Mouse (Mus musculus): Measurements from ENCODE around the gene Vwa7. TPM values are rescaled to one million over a fixed set of nuclear protein-coding genes. Genes with fewer than 3 reads are reported as not detected.

Vwa7 gene
- polyA plus RNA-seq, 1 experiment from 2014 or later, result 0.43 TPM

- WGBS, result 78% methylated on average over 6 of the region's 6 CpGs
Measured at GRCm38 (mm10) chr17:35013221-35013620, 3.2 kb upstream of the Vwa7 start.

GRCm38 (mm10) chr17:35015296-35015695, 1.1 kb upstream of the Vwa7 start:
- Histone ChIP-seq H3K4me3 (replicated peaks) (no peak overlapping the region), H3K9me3 (replicated peaks) (no peaks in the 10 kb centered on the region), H3K36me3 (peaks cover 66% of the 10 kb centered on the region), H3K27ac (replicated peaks) (no peak overlapping the region), H3K9ac (no peak overlapping the region), H3K27me3 (no peaks in the 10 kb centered on the region), H3K4me2 (replicated peaks) (no peak overlapping the region), H3K4me1 (peaks cover 12% of the 10 kb centered on the region)
- WGBS, result 94% methylated on average over 16 of the region's 16 CpGs
- no peak for ATAC-seq (ENCODE audit: insufficient number of reproducible peaks, low FRiP score, low TSS enrichment, low read depth)

More at GRCm38 (mm10) chr17:35013221-35013620, 3.2 kb upstream of the Vwa7 start:
- H3K4me3 ChIP-seq (replicated peaks), result no peak overlapping the region
- H3K4me1 ChIP-seq, result peaks cover 12% of the 10 kb centered on the region
- H3K36me3 ChIP-seq, result peaks cover 86% of the 10 kb centered on the region
- no peaks in the 10 kb centered on the region for H3K27me3 ChIP-seq
- H3K27ac ChIP-seq (replicated peaks), result no peak overlapping the region
- H3K9me3 ChIP-seq (replicated peaks), result no peaks in the 10 kb centered on the region
- no peak overlapping the region for H3K4me2 ChIP-seq (replicated peaks)
- ATAC-seq (ENCODE audit: insufficient number of reproducible peaks, low FRiP score, low TSS enrichment, low read depth), result no peak
- no peak overlapping the region for H3K9ac ChIP-seq

- 76% methylated on average over 10 of the region's 10 CpGs for WGBS
- Histone ChIP-seq H3K4me2 (replicated peaks) (no peak overlapping the region), H3K9ac (no peak overlapping the region), H3K4me3 (replicated peaks) (no peak overlapping the region), H3K27ac (replicated peaks) (no peak overlapping the region), H3K9me3 (replicated peaks) (no peaks in the 10 kb centered on the region), H3K36me3 (peaks cover 48% of the 10 kb centered on the region), H3K4me1 (peaks cover 20% of the 10 kb centered on the region), H3K27me3 (no peaks in the 10 kb centered on the region)
- ATAC-seq (ENCODE audit: insufficient number of reproducible peaks, low FRiP score, low TSS enrichment, low read depth), result no peak
Measured at GRCm38 (mm10) chr17:35016791-35017705, 669 bp downstream of the Vwa7 start.

- Histone ChIP-seq H3K4me3 (replicated peaks) (no peak overlapping the region), H3K27ac (replicated peaks) (no peak overlapping the region), H3K9ac (no peak overlapping the region), H3K4me1 (peaks cover 20% of the 10 kb centered on the region), H3K4me2 (replicated peaks) (no peak overlapping the region), H3K36me3 (peaks cover 42% of the 10 kb centered on the region), H3K27me3 (no peaks in the 10 kb centered on the region), H3K9me3 (replicated peaks) (no peaks in the 10 kb centered on the region)
- ATAC-seq (ENCODE audit: insufficient number of reproducible peaks, low FRiP score, low TSS enrichment, low read depth), result no peak
- WGBS, result 67% methylated on average over 14 of the region's 14 CpGs
Measured at GRCm38 (mm10) chr17:35017706-35018030, 1.3 kb downstream of the Vwa7 start.

- no peak overlapping the region for H3K9ac ChIP-seq
- 63% methylated on average over 3 of the region's 3 CpGs for WGBS
Measured at GRCm38 (mm10) chr17:35018171-35018570, 1.8 kb downstream of the Vwa7 start.

GRCm38 (mm10) chr17:35019894-35020293, 3.5 kb downstream of the Vwa7 start:
- peaks cover 20% of the 10 kb centered on the region for H3K36me3 ChIP-seq
- no peaks in the 10 kb centered on the region for H3K27me3 ChIP-seq
- H3K4me1 ChIP-seq, result peaks cover 26% of the 10 kb centered on the region
- no peaks in the 10 kb centered on the region for H3K9me3 ChIP-seq (replicated peaks)
- 74% methylated on average over 11 of the region's 11 CpGs for WGBS
- H3K4me2 ChIP-seq (replicated peaks), result no peak overlapping the region
- H3K4me3 ChIP-seq (replicated peaks), result no peak overlapping the region
- H3K27ac ChIP-seq (replicated peaks), result no peak overlapping the region
- no peak for ATAC-seq (ENCODE audit: insufficient number of reproducible peaks, low FRiP score, low TSS enrichment, low read depth)
- H3K9ac ChIP-seq, result no peak overlapping the region

More at GRCm38 (mm10) chr17:35018171-35018570, 1.8 kb downstream of the Vwa7 start:
- H3K36me3 ChIP-seq, result peaks cover 37% of the 10 kb centered on the region
- H3K4me2 ChIP-seq (replicated peaks), result no peak overlapping the region
- H3K4me1 ChIP-seq, result peaks cover 20% of the 10 kb centered on the region
- no peaks in the 10 kb centered on the region for H3K27me3 ChIP-seq
- H3K4me3 ChIP-seq (replicated peaks), result no peak overlapping the region
- no peak for ATAC-seq (ENCODE audit: insufficient number of reproducible peaks, low FRiP score, low TSS enrichment, low read depth)
- no peaks in the 10 kb centered on the region for H3K9me3 ChIP-seq (replicated peaks)
- no peak overlapping the region for H3K27ac ChIP-seq (replicated peaks)

- no peak for ATAC-seq (ENCODE audit: insufficient number of reproducible peaks, low FRiP score, low TSS enrichment, low read depth)
- Histone ChIP-seq H3K36me3 (peaks cover 13% of the 10 kb centered on the region), H3K4me2 (replicated peaks) (no peak overlapping the region), H3K27ac (replicated peaks) (no peak overlapping the region), H3K4me3 (replicated peaks) (no peak overlapping the region), H3K27me3 (no peaks in the 10 kb centered on the region), H3K9me3 (replicated peaks) (no peaks in the 10 kb centered on the region), H3K4me1 (peaks cover 30% of the 10 kb centered on the region), H3K9ac (no peak overlapping the region)
- whole genome bisulfite sequencing, result 80% methylated on average over 8 of the region's 8 CpGs
Measured at GRCm38 (mm10) chr17:35020551-35020950, 4.2 kb downstream of the Vwa7 start.

- H3K27ac ChIP-seq (replicated peaks), result no peak overlapping the region
Measured at GRCm38 (mm10) chr17:35021163-35021808, 4.9 kb downstream of the Vwa7 start.

GRCm38 (mm10) chr17:35021842-35022477, 5.6 kb downstream of the Vwa7 start:
- no peak overlapping the region for H3K4me3 ChIP-seq (replicated peaks)
- ATAC-seq (ENCODE audit: insufficient number of reproducible peaks, low FRiP score, low TSS enrichment, low read depth), result no peak
- H3K36me3 ChIP-seq, result 0 out of 2 replicates have a peak, but pooled peaks cover 1% of the 10 kb centered on the region
- no peak overlapping the region for H3K9ac ChIP-seq
- 54% methylated on average over 6 of the region's 6 CpGs for WGBS
- no peaks in the 10 kb centered on the region for H3K9me3 ChIP-seq (replicated peaks)
- no peak overlapping the region for H3K27ac ChIP-seq (replicated peaks)
- H3K4me1 ChIP-seq, result peaks cover 31% of the 10 kb centered on the region
- no peak overlapping the region for H3K4me2 ChIP-seq (replicated peaks)
- H3K27me3 ChIP-seq, result no peaks in the 10 kb centered on the region

More at GRCm38 (mm10) chr17:35021163-35021808, 4.9 kb downstream of the Vwa7 start:
- H3K9ac ChIP-seq, result no peak overlapping the region
- H3K9me3 ChIP-seq (replicated peaks), result no peaks in the 10 kb centered on the region
- peak overlapping the region; percentile 28; the same call in 1 of the 2 replicates for H3K4me2 ChIP-seq (replicated peaks)
- 0 out of 2 replicates have a peak overlapping the region, but pooled peaks have one; percentile 2 for H3K4me3 ChIP-seq (replicated peaks)
- H3K27me3 ChIP-seq, result no peaks in the 10 kb centered on the region
- 8% methylated on average over 17 of the region's 17 CpGs for WGBS
- peaks cover 32% of the 10 kb centered on the region for H3K4me1 ChIP-seq
- peak; percentile 26; the same call in 1 of the 2 replicates for ATAC-seq (ENCODE audit: insufficient number of reproducible peaks, low FRiP score, low TSS enrichment, low read depth)
- H3K36me3 ChIP-seq, result peaks cover 6% of the 10 kb centered on the region; the same call in 1 of the 2 replicates

GRCm38 (mm10) chr17:35022541-35023060, 6.2 kb downstream of the Vwa7 start:
- Histone ChIP-seq H3K4me2 (replicated peaks) (no peak overlapping the region), H3K9ac (no peak overlapping the region), H3K4me1 (peaks cover 37% of the 10 kb centered on the region), H3K9me3 (replicated peaks) (no peaks in the 10 kb centered on the region), H3K4me3 (replicated peaks) (no peak overlapping the region), H3K27ac (replicated peaks) (no peak overlapping the region), H3K36me3 (no peaks in the 10 kb centered on the region), H3K27me3 (no peaks in the 10 kb centered on the region)
- no peak for ATAC-seq (ENCODE audit: insufficient number of reproducible peaks, low FRiP score, low TSS enrichment, low read depth)
- WGBS, result 91% methylated on average over 8 of the region's 8 CpGs

GRCm38 (mm10) chr17:35023221-35023620, 6.8 kb downstream of the Vwa7 start:
- no peak overlapping the region for H3K9ac ChIP-seq
- ATAC-seq (ENCODE audit: insufficient number of reproducible peaks, low FRiP score, low TSS enrichment, low read depth), result no peak
- no peaks in the 10 kb centered on the region for H3K9me3 ChIP-seq (replicated peaks)
- peaks cover 42% of the 10 kb centered on the region for H3K4me1 ChIP-seq
- H3K36me3 ChIP-seq, result no peaks in the 10 kb centered on the region
- H3K4me2 ChIP-seq (replicated peaks), result no peak overlapping the region
- 87% methylated on average over 5 of the region's 5 CpGs for WGBS
- H3K27ac ChIP-seq (replicated peaks), result no peak overlapping the region
- H3K4me3 ChIP-seq (replicated peaks), result no peak overlapping the region
- no peaks in the 10 kb centered on the region for H3K27me3 ChIP-seq

All from embryonic facial prominence, embryonic 15.5 days (tissue).